Mouse (Mus musculus) megakaryocyte, embryonic 14.5 days (primary cell): ENCODE data around the gene Pitpnc1. TPM values are rescaled to one million over a fixed set of nuclear protein-coding genes. Genes with fewer than 3 reads are reported as not detected.

Experiments used
- H3K27me3 ChIP-seq: replicated peaks from 2 replicates; pipeline ENCODE3; 2012; ENCODE audit warnings: inconsistent platforms
- H3K36me3 ChIP-seq: replicated peaks from 2 replicates; pipeline ENCODE3; 2012; ENCODE audit warnings: low read length, inconsistent platforms, mixed read lengths
- H3K4me1 ChIP-seq: 2 replicates; pipeline ENCODE4 v1.6.1; 2012; ENCODE audit warnings: inconsistent platforms
- H3K4me3 ChIP-seq: replicated peaks from 2 replicates; pipeline ENCODE3; 2012; ENCODE audit warnings: moderate library complexity, mild to moderate bottlenecking, inconsistent platforms
- H3K9me3 ChIP-seq: 2 replicates; pipeline ENCODE4 v1.6.1; 2012; ENCODE audit warnings: inconsistent platforms
- FLI1 ChIP-seq: IDR thresholded peaks from 2 replicates; pipeline ENCODE4 v1.6.1; 2012; ENCODE audit warnings: low read length, inconsistent platforms, mixed read lengths
- GATA1 ChIP-seq: IDR thresholded peaks from 3 replicates; pipeline ENCODE4 v1.6.1; 2012; ENCODE audit warnings: mixed read lengths, low read length, inconsistent platforms, borderline replicate concordance
- polyA plus RNA-seq: library from polyadenylated mRNA; stranded (reverse); fragments of >175 nt; gene quantifications from 2 replicates; pipeline ENCODE4 v1.2.3, GENCODE M21; 2012; ENCODE audit warnings: low replicate concordance; ENCODE audit not compliant: insufficient read depth

Pitpnc1 gene
- polyA plus RNA-seq, 1 experiment: 5.1 TPM

DNA sequence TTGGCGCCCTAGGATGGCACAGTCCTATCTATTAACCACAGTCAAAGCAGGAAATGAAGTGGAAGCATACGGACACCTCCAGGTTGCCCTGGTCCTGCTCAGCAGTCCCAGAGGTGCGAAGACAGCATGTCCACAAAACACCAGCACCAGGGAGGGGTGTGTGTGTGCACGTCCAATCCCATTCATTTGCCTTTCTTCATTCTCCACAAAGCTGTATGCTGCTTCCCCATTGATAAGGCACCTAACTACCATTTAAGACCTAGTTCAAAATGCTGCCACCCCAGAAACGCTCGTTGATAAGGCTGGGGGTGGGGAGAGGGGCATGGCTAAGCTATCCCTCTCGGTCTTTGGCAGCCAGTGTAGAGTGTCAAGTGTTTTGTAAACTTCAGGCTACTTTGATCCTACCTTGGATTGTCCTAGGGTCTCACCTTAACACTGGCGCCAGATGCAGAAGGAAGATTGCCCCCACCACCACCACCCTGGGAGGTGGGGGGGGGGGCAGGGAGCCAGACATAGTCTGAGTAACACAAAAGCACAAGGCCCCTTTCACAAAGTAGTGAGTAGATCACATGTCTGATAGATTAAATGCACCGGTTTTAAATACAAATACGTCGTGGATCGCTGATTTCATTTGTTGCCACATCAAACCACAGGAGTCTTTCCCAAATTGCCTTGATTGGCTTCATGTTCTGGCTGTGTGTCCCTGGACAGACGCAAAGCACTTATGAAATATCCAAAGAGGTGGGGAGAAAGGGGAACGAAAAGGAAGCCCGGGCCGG lies 2.1 kb downstream of the Pitpnc1 start:
- peak overlapping the region; percentile 98 for H3K4me3 ChIP-seq
- H3K9me3 ChIP-seq: no peaks in the 10 kb centered on the region
- TF ChIP-seq GATA1: peak; percentile 14; the same call in 1 of the 3 replicates
- no peak for TF ChIP-seq FLI1
- H3K27me3 ChIP-seq: no peaks in the 10 kb centered on the region
- H3K4me1 ChIP-seq: peaks cover 66% of the 10 kb centered on the region
- H3K36me3 ChIP-seq: peaks cover 10% of the 10 kb centered on the region

DNA sequence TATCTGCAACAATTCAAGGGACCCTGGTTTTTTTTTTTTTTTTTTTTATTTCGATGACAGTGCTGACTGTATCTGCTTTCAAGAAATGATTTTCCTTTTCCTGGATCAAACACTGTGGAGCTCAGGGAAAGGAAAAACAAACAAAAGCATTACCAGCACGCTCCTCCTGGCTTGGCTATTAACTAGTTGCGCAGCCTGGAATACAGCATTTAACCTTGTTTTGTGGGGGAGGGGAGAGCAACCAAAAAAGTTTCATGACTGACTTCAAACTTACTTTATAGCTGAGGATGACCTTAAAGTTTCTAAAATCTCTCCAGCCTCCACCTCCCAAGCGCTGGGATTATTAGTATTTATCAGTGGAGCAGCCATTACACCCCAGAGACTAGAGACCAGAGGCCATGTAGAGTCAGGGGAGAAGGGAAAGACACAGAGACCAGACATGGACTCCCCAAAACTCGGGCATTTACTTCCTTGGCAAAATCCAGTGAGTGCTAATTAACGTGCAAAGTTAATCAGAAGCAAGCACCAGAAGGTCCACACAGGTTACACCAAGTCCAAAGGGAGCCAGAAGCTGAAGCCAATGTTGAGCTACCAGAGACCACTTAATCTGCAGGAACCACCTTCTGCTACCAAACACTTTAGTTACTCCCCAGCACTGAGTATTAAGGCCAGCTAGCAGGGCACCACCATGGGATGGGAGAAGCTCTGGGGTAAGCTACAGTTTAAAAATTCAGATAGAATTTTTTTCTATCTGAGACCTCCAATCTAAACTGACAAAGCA lies 3.7 kb downstream of the Pitpnc1 start:
- Histone ChIP-seq H3K4me1 (peaks cover 57% of the 10 kb centered on the region), H3K9me3 (no peaks in the 10 kb centered on the region), H3K27me3 (no peaks in the 10 kb centered on the region), H3K4me3 (peak overlapping the region; percentile 69), H3K36me3 (peaks cover 20% of the 10 kb centered on the region)
- TF ChIP-seq GATA1 (no peak), FLI1 (no peak)

DNA sequence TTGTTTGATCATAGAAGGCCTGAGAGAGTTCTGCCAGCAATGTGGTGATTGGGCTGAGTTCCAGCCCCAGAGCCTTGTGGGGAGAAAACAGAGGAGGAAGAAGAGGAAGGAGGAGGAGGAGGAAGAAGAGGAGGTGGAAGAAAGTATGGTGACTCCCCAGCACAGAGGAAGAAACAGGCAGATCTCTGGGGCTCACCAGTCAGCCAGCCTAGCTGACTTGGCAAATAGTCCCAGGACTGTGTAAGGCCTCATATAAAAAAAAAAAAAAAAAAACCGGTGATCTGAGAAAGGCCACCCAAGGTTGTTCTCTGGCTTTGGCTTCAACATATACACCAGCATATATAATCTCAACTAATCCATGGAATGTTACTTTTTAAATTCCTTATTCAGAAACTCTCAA lies 4.5 kb downstream of the Pitpnc1 start:
- Histone ChIP-seq H3K27me3 (no peaks in the 10 kb centered on the region), H3K36me3 (peaks cover 28% of the 10 kb centered on the region), H3K4me3 (no peak overlapping the region), H3K4me1 (peaks cover 60% of the 10 kb centered on the region), H3K9me3 (no peaks in the 10 kb centered on the region)
- TF ChIP-seq FLI1 (no peak), GATA1 (no peak)

DNA sequence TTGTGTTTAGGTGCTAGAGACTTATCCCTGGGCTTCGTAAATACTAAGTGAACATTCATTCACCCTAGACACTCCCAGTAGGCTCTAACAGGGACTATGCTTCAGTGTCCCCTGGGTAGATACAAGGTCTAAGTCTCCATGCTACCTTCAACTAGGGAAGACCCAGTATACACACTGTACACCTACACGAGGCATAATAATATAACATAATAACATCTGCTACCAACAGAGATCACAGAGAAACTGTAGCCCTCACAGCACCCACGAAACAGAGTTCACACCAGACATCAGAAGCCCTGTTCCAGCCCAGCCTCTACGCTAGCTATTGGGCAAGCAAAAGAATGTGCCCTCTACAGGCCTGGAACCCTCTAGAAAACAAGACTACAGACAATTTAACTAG lies 5.5 kb downstream of the Pitpnc1 start:
- peaks cover 37% of the 10 kb centered on the region for H3K36me3 ChIP-seq
- no peaks in the 10 kb centered on the region for H3K27me3 ChIP-seq
- H3K9me3 ChIP-seq: no peaks in the 10 kb centered on the region
- H3K4me3 ChIP-seq: no peak overlapping the region
- peaks cover 60% of the 10 kb centered on the region for H3K4me1 ChIP-seq
- no peak for TF ChIP-seq GATA1
- no peak for TF ChIP-seq FLI1

DNA sequence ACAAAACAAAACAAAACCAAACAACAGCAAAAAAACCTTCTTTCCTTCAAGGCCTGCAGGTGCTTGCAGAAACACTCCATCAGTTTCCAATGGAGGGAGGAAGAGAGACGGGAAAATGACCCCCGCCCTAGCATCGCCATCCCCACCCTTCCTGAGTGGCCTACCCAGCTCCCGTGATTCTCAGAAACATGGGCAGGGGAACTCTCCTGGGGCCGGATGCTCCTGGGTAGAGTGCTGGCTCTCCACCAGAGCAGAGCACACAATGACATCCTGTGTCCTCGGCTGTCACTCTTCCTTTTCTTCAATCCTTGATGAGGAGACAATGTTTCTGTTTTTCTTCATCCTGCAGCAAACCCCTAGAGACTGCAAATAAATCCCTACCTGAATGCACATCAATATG lies 6.4 kb downstream of the Pitpnc1 start:
- no peaks in the 10 kb centered on the region for H3K9me3 ChIP-seq
- peak overlapping the region; percentile 59 for H3K4me3 ChIP-seq
- H3K4me1 ChIP-seq: peaks cover 67% of the 10 kb centered on the region
- TF ChIP-seq FLI1: no peak
- no peak for TF ChIP-seq GATA1
- H3K36me3 ChIP-seq: peaks cover 45% of the 10 kb centered on the region
- H3K27me3 ChIP-seq: no peaks in the 10 kb centered on the region

DNA sequence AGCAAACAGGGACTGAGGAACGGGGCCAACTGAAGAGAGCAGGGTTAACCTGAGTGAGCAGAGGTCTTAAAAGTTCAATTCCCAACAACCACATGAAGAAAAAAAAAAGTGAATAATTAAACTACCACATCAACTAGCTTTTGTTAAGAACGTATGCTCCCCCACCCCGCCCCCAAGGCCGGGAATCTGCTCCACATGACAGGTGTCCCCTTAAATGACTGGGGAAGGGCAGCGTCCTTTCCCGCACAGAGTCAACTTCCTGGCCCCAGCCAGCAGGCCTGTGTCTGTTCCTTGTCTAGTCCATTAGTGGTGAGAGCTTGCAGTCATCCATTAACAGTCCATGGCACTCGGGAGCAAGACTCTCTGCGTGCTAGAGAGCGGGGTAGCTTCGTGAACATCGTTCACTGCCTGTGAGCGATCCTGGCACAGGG lies 7.2 kb downstream of the Pitpnc1 start:
- Histone ChIP-seq H3K36me3 (peaks cover 50% of the 10 kb centered on the region), H3K9me3 (no peaks in the 10 kb centered on the region), H3K4me3 (no peak overlapping the region), H3K4me1 (peaks cover 72% of the 10 kb centered on the region), H3K27me3 (no peaks in the 10 kb centered on the region)
- TF ChIP-seq FLI1: no peak
- no peak for TF ChIP-seq GATA1

DNA sequence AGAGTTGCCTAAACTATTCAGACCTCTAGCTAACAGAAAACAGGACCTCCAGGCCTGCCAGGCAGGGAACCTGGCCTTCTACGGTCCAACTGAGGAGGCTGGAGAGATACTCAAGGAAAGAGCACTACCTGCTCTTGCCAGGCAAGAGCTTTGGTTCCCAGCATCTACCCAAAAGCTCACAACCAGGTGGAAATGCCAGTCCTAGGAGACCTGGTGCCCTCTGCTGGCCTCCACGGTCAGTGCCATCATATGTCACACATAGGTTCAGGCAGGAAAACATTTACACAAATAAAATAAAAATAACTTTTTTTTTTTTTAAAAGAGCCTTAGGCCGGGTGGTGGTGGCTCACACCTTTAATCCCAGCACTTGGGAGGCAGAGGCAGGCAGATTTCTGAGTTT lies 8.0 kb downstream of the Pitpnc1 start:
- H3K4me1 ChIP-seq: peaks cover 73% of the 10 kb centered on the region
- H3K9me3 ChIP-seq: no peaks in the 10 kb centered on the region
- TF ChIP-seq GATA1 (no peak), FLI1 (no peak)
- peaks cover 55% of the 10 kb centered on the region for H3K36me3 ChIP-seq
- H3K27me3 ChIP-seq: no peaks in the 10 kb centered on the region
- H3K4me3 ChIP-seq: no peak overlapping the region

DNA sequence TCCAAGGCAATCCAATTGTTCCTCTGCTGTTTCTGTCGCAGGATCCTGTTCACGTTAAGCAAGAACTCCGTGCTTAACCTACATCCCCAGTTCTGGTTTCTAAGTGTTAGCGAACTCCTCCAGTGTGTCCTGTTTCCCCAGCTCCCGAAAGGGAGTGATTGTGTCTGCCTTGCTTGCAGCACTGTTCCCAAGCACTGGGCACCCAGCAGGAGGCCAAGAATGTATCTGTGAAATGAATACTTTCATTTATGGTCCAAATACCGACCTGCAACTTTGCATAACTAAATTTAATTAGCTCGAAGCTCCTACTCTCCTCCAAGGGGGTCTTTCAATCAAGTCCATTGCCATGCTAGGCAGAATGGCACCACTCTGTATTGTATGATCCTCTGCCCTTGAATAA lies 10.7 kb downstream of the Pitpnc1 start:
- Histone ChIP-seq H3K4me3 (no peak overlapping the region), H3K4me1 (peaks cover 65% of the 10 kb centered on the region), H3K36me3 (peaks cover 71% of the 10 kb centered on the region), H3K27me3 (no peaks in the 10 kb centered on the region), H3K9me3 (no peaks in the 10 kb centered on the region)
- no peak for TF ChIP-seq FLI1

DNA sequence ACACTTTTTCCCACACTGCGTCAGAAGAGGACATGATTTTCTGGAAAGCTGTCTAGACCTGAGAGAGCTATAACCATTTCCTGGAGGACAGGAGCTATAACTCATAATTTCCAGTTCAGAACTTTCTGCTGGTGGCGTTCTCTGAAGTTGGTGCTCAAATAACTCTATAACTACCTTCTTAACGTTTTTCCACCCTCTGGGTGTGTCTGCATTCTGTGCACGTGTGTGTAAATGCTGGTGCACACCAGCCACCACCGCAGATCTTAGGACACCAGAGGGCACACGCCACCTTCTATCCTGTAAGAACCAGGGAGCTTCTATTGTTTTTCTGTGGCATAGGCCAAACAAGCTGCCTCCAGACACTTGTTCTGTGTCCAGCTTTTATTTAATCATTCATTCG lies 11.5 kb downstream of the Pitpnc1 start:
- peaks cover 74% of the 10 kb centered on the region for H3K36me3 ChIP-seq
- H3K9me3 ChIP-seq: no peaks in the 10 kb centered on the region
- TF ChIP-seq GATA1 (no peak), FLI1 (no peak)

DNA sequence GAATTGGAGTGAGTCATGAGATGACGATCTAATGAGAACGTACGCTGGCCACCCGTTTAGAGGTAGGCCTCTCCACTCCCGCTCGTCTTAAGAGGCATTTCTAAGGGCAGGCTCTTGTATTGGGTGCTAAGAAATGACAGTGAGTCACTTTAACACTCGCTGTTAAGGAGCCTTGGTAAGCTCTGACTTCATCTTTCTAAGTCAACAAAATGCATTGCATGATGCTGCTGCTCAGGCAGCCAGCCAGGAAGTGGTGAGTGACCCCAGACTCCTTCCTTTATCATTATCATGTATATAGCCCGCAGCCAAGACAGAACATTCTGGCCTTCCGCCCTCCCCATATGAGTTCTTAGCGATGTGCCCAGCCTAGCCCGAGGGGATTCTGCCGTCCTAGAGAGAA lies 12.2 kb downstream of the Pitpnc1 start:
- TF ChIP-seq GATA1: no peak
- TF ChIP-seq FLI1: no peak

More for the DNA sequence above, 11.5 kb downstream of the Pitpnc1 start:
- no peak overlapping the region for H3K4me3 ChIP-seq
- H3K27me3 ChIP-seq: no peaks in the 10 kb centered on the region
- peaks cover 65% of the 10 kb centered on the region for H3K4me1 ChIP-seq

More for the DNA sequence above, 12.2 kb downstream of the Pitpnc1 start:
- Histone ChIP-seq H3K27me3 (no peaks in the 10 kb centered on the region), H3K4me1 (peaks cover 64% of the 10 kb centered on the region), H3K36me3 (peaks cover 77% of the 10 kb centered on the region), H3K9me3 (no peaks in the 10 kb centered on the region), H3K4me3 (no peak overlapping the region)
